Mouse (Mus musculus) MEL (cell line): ENCODE measurements at regions not wholly inside any gene's neighbourhood (a gene's known extent, or its start where the extent isn't known, plus 50 kb on each side); places are given as distances from the start of the nearest gene placed in this dataset.

ENCODE experiments used
- DNase-seq: peaks from one replicate; pipeline ENCODE4 v3.0.0; 2011; ENCODE audit warnings: low read depth, low spot score
- H3K27ac ChIP-seq: 2 replicates; pipeline ENCODE4 v1.5.1; 2012; ENCODE audit warnings: low read depth, mild to moderate bottlenecking, control low read depth, low read length, moderate library complexity; ENCODE audit not compliant: control insufficient read depth
- H3K27me3 ChIP-seq, 2 experiments: fragments of 150-350 bp in 1 of 2; sonication (generic) in 1 of 2; 2 replicates each; pipeline ENCODE4 v1.6.1; 2012; ENCODE audit warnings: low read length in 2 of 2, mild to moderate bottlenecking in 2 of 2, improper control_type of control experiment in 1 of 2, moderate library complexity in 1 of 2; ENCODE audit not compliant: insufficient read depth in 2 of 2, control insufficient read depth in 1 of 2
- H3K36me3 ChIP-seq, 2 experiments: 2 replicates each; pipeline ENCODE4 v1.6.1; 2012 to 2014; ENCODE audit warnings: low read length in 2 of 2, improper control_type of control experiment in 1 of 2, inconsistent platforms in 1 of 2, mild to moderate bottlenecking in 1 of 2; ENCODE audit not compliant: insufficient read depth in 2 of 2, control insufficient read depth in 1 of 2
- H3K4me1 ChIP-seq, 2 experiments: fragments of 150-350 bp in 1 of 2; sonication (generic) in 1 of 2; 2 replicates each; pipeline ENCODE4 v1.6.1; 2012; ENCODE audit warnings: low read length in 2 of 2, improper control_type of control experiment in 1 of 2, mild to moderate bottlenecking in 1 of 2; ENCODE audit not compliant: insufficient read depth in 2 of 2, control insufficient read depth in 1 of 2
- H3K4me3 ChIP-seq, 2 experiments: fragments of 150-350 bp in 1 of 2; sonication (generic) in 1 of 2; 2 replicates each; pipeline ENCODE4 v1.5.1; 2012; ENCODE audit warnings: low read depth in 2 of 2, low read length in 2 of 2, mild to moderate bottlenecking in 2 of 2, moderate library complexity in 2 of 2, control low read depth in 1 of 2, improper control_type of control experiment in 1 of 2; ENCODE audit not compliant: control insufficient read depth in 1 of 2, insufficient read depth in 1 of 2
- H3K79me2 ChIP-seq: 2 replicates; pipeline ENCODE4 v1.6.1; 2012; ENCODE audit warnings: mild to moderate bottlenecking, low read length, moderate library complexity; ENCODE audit not compliant: control insufficient read depth, poor library complexity, insufficient read depth
- H3K9ac ChIP-seq: 2 replicates; pipeline ENCODE4 v1.6.1; 2012; ENCODE audit warnings: low read depth, mild to moderate bottlenecking, control low read depth, low read length, moderate library complexity; ENCODE audit not compliant: control insufficient read depth, poor library complexity, severe bottlenecking
- H3K9me3 ChIP-seq: fragments of 150-350 bp; sonication (generic); replicated peaks from 2 replicates; pipeline ENCODE4 v1.6.1; 2012; ENCODE audit warnings: mild to moderate bottlenecking, low read length, improper control_type of control experiment, moderate library complexity; ENCODE audit not compliant: insufficient read depth
- CHD1 ChIP-seq: IDR thresholded peaks from 2 replicates; pipeline ENCODE4 v1.6.1; 2012; ENCODE audit warnings: low read depth, mild to moderate bottlenecking, inconsistent platforms, low read length, improper control_type of control experiment
- CHD2 ChIP-seq: IDR thresholded peaks from 2 replicates; pipeline ENCODE4 v1.6.1; 2011; ENCODE audit warnings: low read length, improper control_type of control experiment
- E2F4 ChIP-seq: IDR thresholded peaks from 2 replicates; pipeline ENCODE4 v1.6.1; 2011; ENCODE audit warnings: low read depth, low read length, improper control_type of control experiment, borderline replicate concordance
- EP300 ChIP-seq, 2 experiments: IDR thresholded peaks; 2 replicates each; pipeline ENCODE4 v1.6.1; 2011; ENCODE audit warnings: improper control_type of control experiment in 2 of 2, low read length in 2 of 2, low read depth in 1 of 2, mild to moderate bottlenecking in 1 of 2
- GABPA ChIP-seq: IDR thresholded peaks from 2 replicates; pipeline ENCODE4 v1.6.1; 2012; ENCODE audit warnings: low read depth, mild to moderate bottlenecking, inconsistent platforms, low read length, improper control_type of control experiment, moderate library complexity
- GATA1 ChIP-seq: IDR thresholded peaks from 2 replicates; pipeline ENCODE4 v1.6.1; 2011; ENCODE audit warnings: low read depth, low read length, improper control_type of control experiment
- JUND ChIP-seq: IDR thresholded peaks from 2 replicates; pipeline ENCODE4 v1.6.1; 2011; ENCODE audit warnings: low read depth, mild to moderate bottlenecking, improper control_type of control experiment, low read length
- KAT2A ChIP-seq: conservative IDR thresholded peaks from 2 replicates; pipeline ENCODE4 v1.6.1; 2012; ENCODE audit warnings: low read depth, low read length, improper control_type of control experiment, inconsistent platforms
- MAX ChIP-seq: IDR thresholded peaks from 2 replicates; pipeline ENCODE4 v1.6.1; 2011; ENCODE audit warnings: low read length, improper control_type of control experiment
- MAZ ChIP-seq: IDR thresholded peaks from 2 replicates; pipeline ENCODE4 v1.6.1; 2012; ENCODE audit warnings: low read depth, mild to moderate bottlenecking, inconsistent platforms, low read length, improper control_type of control experiment
- MYB ChIP-seq: IDR thresholded peaks from 2 replicates; pipeline ENCODE4 v1.6.1; 2011; ENCODE audit warnings: mild to moderate bottlenecking, low read depth, low read length, improper control_type of control experiment
- NELFE ChIP-seq: IDR thresholded peaks from 2 replicates; pipeline ENCODE4 v1.6.1; 2011; ENCODE audit warnings: low read depth, low read length, improper control_type of control experiment
- POLR2A ChIP-seq, 2 experiments: IDR thresholded peaks; 2 replicates each; pipeline ENCODE4 v1.6.1; 2011 to 2012; ENCODE audit warnings: low read length in 2 of 2, mild to moderate bottlenecking in 2 of 2, control low read depth in 1 of 2, improper control_type of control experiment in 1 of 2, low read depth in 1 of 2, moderate library complexity in 1 of 2; ENCODE audit not compliant: control insufficient read depth in 1 of 2, insufficient read depth in 1 of 2, poor library complexity in 1 of 2
- POLR2AphosphoS2 ChIP-seq: IDR thresholded peaks from 2 replicates; pipeline ENCODE4 v1.6.1; 2011; ENCODE audit warnings: low read length, improper control_type of control experiment
- POLR2AphosphoS5 ChIP-seq: IDR thresholded peaks from 2 replicates; pipeline ENCODE4 v1.6.1; 2012; ENCODE audit warnings: low read depth, borderline replicate concordance, mild to moderate bottlenecking, inconsistent platforms, low read length, moderate library complexity, mixed read lengths
- RAD21 ChIP-seq: IDR thresholded peaks from 2 replicates; pipeline ENCODE4 v1.6.1; 2011; ENCODE audit warnings: mild to moderate bottlenecking, low read depth, low read length, improper control_type of control experiment
- RCOR1 ChIP-seq: IDR thresholded peaks from 2 replicates; pipeline ENCODE4 v1.6.1; 2012; ENCODE audit warnings: low read depth, mild to moderate bottlenecking, inconsistent platforms, low read length, improper control_type of control experiment
- TAL1 ChIP-seq: IDR thresholded peaks from 2 replicates; pipeline ENCODE4 v1.6.1; 2012; ENCODE audit warnings: mild to moderate bottlenecking, inconsistent platforms, low read length, moderate library complexity, mixed read lengths
- TBP ChIP-seq: IDR thresholded peaks from 2 replicates; pipeline ENCODE4 v1.8.0; 2011; ENCODE audit warnings: low read depth, low read length, improper control_type of control experiment
- UBTF ChIP-seq: IDR thresholded peaks from 2 replicates; pipeline ENCODE4 v1.6.1; 2012; ENCODE audit warnings: low read depth, mild to moderate bottlenecking, inconsistent platforms, low read length, improper control_type of control experiment, moderate library complexity, borderline replicate concordance; ENCODE audit not compliant: insufficient read depth
- USF1 ChIP-seq: IDR thresholded peaks from 2 replicates; pipeline ENCODE4 v1.6.1; 2014; ENCODE audit warnings: low read depth, mild to moderate bottlenecking, inconsistent platforms, low read length, improper control_type of control experiment, moderate library complexity
- USF2 ChIP-seq, 2 experiments: IDR thresholded peaks; 2 replicates each; pipeline ENCODE4 v1.6.1; 2011 to 2012; ENCODE audit warnings: improper control_type of control experiment in 2 of 2, low read length in 2 of 2, borderline replicate concordance in 1 of 2, inconsistent platforms in 1 of 2, low read depth in 1 of 2, mild to moderate bottlenecking in 1 of 2; ENCODE audit not compliant: insufficient read depth in 1 of 2
- ZNF384 ChIP-seq: IDR thresholded peaks from 2 replicates; pipeline ENCODE4 v1.6.1; 2012; ENCODE audit warnings: low read depth, mild to moderate bottlenecking, inconsistent platforms, low read length, improper control_type of control experiment

- no peak; the same call in 1 of the 2 replicates for TF ChIP-seq MAZ
- no peak for TF ChIP-seq E2F4
- TF ChIP-seq EP300 (IDR thresholded peaks at IDR 0.05; ENCODE audit: low read depth in 1 of 2, low read length in 2 of 2) = peak; percentile 80 to 85
- TF ChIP-seq TAL1 = no peak
- TF ChIP-seq POLR2AphosphoS5 = no peak
- peak; percentile 89 for TF ChIP-seq RCOR1
- no peak for TF ChIP-seq MAX
- no peak for TF ChIP-seq NELFE
- TF ChIP-seq KAT2A = no peak
- TF ChIP-seq POLR2AphosphoS2 = no peak
- no peak for TF ChIP-seq MYB
- TF ChIP-seq CHD1 = no peak
- no peak for TF ChIP-seq USF2 (IDR thresholded peaks at IDR 0.05; ENCODE audit: borderline replicate concordance in 1 of 2, insufficient read depth in 1 of 2, low read depth in 1 of 2, low read length in 2 of 2)
- TF ChIP-seq GABPA = no peak
- no peak for TF ChIP-seq USF1
- TF ChIP-seq GATA1 = peak; percentile 87
- TF ChIP-seq JUND = no peak
- no peak for TF ChIP-seq ZNF384
- no peak for TF ChIP-seq CHD2
- TF ChIP-seq UBTF = no peak
Observed at GRCm38 (mm10) chr16:31533196-31533777, 111.2 kb downstream of the Bdh1 start (continued).

GRCm38 (mm10) chr16:31534923-31535523 is 112.9 kb downstream of the Bdh1 start:
- peaks cover 2 to 32% of the 10 kb centered on the region in 2 experiments; a peak in 3 of 4 replicates for H3K4me1 ChIP-seq
- H3K36me3 ChIP-seq = peaks cover 0 to 24% of the 10 kb centered on the region in 2 experiments; a peak in 2 of 4 replicates
- DNase-seq = no peak
- H3K4me3 ChIP-seq = no peak overlapping the region
- no peak overlapping the region for H3K9ac ChIP-seq
- H3K27me3 ChIP-seq = no peaks in the 10 kb centered on the region
- TF ChIP-seq POLR2A (IDR thresholded peaks at IDR 0.05; ENCODE audit: control insufficient read depth in 1 of 2, insufficient read depth in 1 of 2, low read depth in 1 of 2, low read length in 2 of 2, poor library complexity in 1 of 2) = no peak
- TF ChIP-seq EP300 (IDR thresholded peaks at IDR 0.05; ENCODE audit: low read depth in 1 of 2, low read length in 2 of 2) = no peak
- TF ChIP-seq USF1 = no peak
- no peak for TF ChIP-seq TBP
- TF ChIP-seq RAD21 = no peak
- TF ChIP-seq, all 39 proteins: peak for 0
- Histone ChIP-seq H3K27ac (no peak overlapping the region), H3K9me3 (no peaks in the 10 kb centered on the region), H3K79me2 (no peaks in the 10 kb centered on the region)
